Mouse (Mus musculus): ENCODE measurements at regions not wholly inside any gene's neighbourhood (a gene's known extent, or its start where the extent isn't known, plus 50 kb on each side); places are given as distances from the start of the nearest gene placed in this dataset.

DNA sequence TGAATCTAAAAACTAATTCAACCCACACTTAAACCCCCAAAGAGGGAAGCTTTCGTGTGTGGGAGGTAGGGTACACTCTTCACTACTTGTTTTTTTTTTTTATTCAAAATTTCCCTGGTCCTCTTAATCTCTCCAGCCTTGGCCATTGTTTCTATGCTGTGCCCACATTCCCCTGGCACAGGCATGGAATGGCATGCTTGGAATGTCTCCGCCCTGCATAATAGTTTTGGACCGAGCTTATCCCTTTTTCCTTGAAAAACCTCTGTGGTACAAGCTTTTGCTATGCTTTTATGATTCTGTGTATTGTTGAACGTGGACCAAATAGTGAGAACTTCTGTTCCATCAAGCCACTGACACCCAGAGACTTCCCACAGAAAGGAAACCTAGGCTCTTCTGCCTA lies 126.8 kb upstream of the Bmp4 start:
- no peak for TF ChIP-seq POLR2A (IDR thresholded peaks at IDR 0.05; ENCODE audit: borderline replicate concordance, extremely low read depth, insufficient read depth, insufficient read length)
- H3K9ac ChIP-seq (ENCODE audit: low read depth, low read length, severe bottlenecking): no peak overlapping the region
- ATAC-seq (ENCODE audit: low FRiP score, low read depth): no peak
- no peaks in the 10 kb centered on the region for H3K36me3 ChIP-seq (ENCODE audit: control insufficient read depth, insufficient read depth, low read length)
- H3K4me2 ChIP-seq (replicated peaks; ENCODE audit: low read depth, low read length, severe bottlenecking): no peak overlapping the region
- no peak overlapping the region for H3K27ac ChIP-seq (replicated peaks; ENCODE audit: low read depth, low read length)
- no peak overlapping the region for H3K4me3 ChIP-seq (replicated peaks; ENCODE audit: low read length)
- WGBS: 67% methylated on average over 4 of the region's 4 CpGs
- no peaks in the 10 kb centered on the region for H3K27me3 ChIP-seq (ENCODE audit: control insufficient read depth, insufficient read depth, low read length)
- no peak for DNase-seq (ENCODE audit: low spot score)
- H3K9me3 ChIP-seq (ENCODE audit: control insufficient read depth, low read length): no peaks in the 10 kb centered on the region
- H3K4me1 ChIP-seq (ENCODE audit: control insufficient read depth, insufficient read depth, low read length): 0 out of 2 replicates have a peak, but pooled peaks cover 2% of the 10 kb centered on the region

DNA sequence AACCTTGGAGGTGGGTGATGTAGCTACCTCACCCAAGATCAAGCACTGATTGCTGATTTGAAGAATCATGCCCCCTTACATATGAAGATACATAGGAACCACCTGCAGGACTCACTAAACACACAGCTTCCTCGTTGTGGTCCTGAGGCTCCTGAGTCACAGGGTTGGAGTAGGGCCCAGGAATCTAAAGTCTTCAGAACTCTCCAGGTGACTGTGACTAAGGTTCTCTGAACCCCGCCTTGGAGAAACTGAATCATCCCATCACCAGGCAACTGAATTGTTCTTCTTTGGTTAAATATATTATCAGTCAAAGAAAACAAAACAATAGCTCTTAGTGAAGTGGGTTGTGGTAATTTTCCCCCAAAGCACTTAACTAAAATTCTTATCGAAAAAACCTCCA lies 125.8 kb upstream of the Bmp4 start:
- 84% methylated on average over 3 of the region's 3 CpGs for whole genome bisulfite sequencing
- H3K27me3 ChIP-seq (ENCODE audit: control insufficient read depth, insufficient read depth, low read length): no peaks in the 10 kb centered on the region
- no peak for TF ChIP-seq POLR2A (IDR thresholded peaks at IDR 0.05; ENCODE audit: borderline replicate concordance, extremely low read depth, insufficient read depth, insufficient read length)
- no peaks in the 10 kb centered on the region for H3K36me3 ChIP-seq (ENCODE audit: control insufficient read depth, insufficient read depth, low read length)
- no peak for DNase-seq (ENCODE audit: low spot score)
- H3K4me1 ChIP-seq (ENCODE audit: control insufficient read depth, insufficient read depth, low read length): 0 out of 2 replicates have a peak, but pooled peaks cover 2% of the 10 kb centered on the region
- no peak for ATAC-seq (ENCODE audit: low FRiP score, low read depth)
- no peaks in the 10 kb centered on the region for H3K9me3 ChIP-seq (ENCODE audit: control insufficient read depth, low read length)
- H3K4me2 ChIP-seq (replicated peaks; ENCODE audit: low read depth, low read length, severe bottlenecking): no peak overlapping the region
- no peak overlapping the region for H3K9ac ChIP-seq (ENCODE audit: low read depth, low read length, severe bottlenecking)
- no peak overlapping the region for H3K4me3 ChIP-seq (replicated peaks; ENCODE audit: low read length)
- no peak overlapping the region for H3K27ac ChIP-seq (replicated peaks; ENCODE audit: low read depth, low read length)

DNA sequence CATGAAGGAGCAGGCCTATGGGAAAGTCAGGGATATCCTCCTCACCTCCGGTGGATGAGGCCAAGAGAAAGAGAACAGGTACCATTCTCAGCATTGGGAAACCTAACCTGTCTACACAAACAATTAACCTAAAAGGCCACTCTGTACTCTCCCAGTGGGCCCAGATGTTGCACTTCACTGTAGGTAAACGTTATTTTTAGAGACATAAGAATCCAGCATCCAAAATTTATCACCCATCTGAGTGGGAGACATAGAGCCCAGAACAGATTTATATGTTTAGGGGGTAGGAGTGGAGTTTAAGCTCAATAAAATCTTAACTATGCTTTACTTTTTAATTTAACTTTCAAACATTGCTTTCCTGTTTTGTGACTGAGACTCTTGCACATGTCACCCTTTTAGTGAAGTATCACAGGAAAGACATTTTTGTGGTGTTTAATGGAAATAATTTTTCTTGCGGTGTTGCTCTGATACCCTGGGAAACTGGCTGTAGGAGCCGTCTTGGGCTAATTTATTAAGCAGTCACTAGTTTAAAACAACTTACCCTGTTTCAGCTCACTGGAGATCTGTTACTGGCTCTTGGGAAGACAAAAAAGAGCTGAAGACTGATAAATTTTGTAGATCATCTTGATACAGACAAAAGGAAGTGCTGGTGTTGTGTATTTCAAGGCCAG lies 123.9 kb upstream of the Bmp4 start:
- Histone ChIP-seq H3K4me1 (ENCODE audit: control insufficient read depth, insufficient read depth, low read length) (0 out of 2 replicates have a peak, but pooled peaks cover 2% of the 10 kb centered on the region), H3K4me3 (replicated peaks; ENCODE audit: low read length) (no peak overlapping the region), H3K9ac (ENCODE audit: low read depth, low read length, severe bottlenecking) (no peak overlapping the region), H3K9me3 (ENCODE audit: control insufficient read depth, low read length) (no peaks in the 10 kb centered on the region), H3K27ac (replicated peaks; ENCODE audit: low read depth, low read length) (no peak overlapping the region), H3K36me3 (ENCODE audit: control insufficient read depth, insufficient read depth, low read length) (no peaks in the 10 kb centered on the region), H3K27me3 (ENCODE audit: control insufficient read depth, insufficient read depth, low read length) (no peaks in the 10 kb centered on the region), H3K4me2 (replicated peaks; ENCODE audit: low read depth, low read length, severe bottlenecking) (no peak overlapping the region)
- 69% methylated on average over 4 of the region's 4 CpGs for WGBS
- ATAC-seq (ENCODE audit: low FRiP score, low read depth) (no peak), DNase-seq (ENCODE audit: low spot score) (no peak)
- no peak for TF ChIP-seq POLR2A (IDR thresholded peaks at IDR 0.05; ENCODE audit: borderline replicate concordance, extremely low read depth, insufficient read depth, insufficient read length)

DNA sequence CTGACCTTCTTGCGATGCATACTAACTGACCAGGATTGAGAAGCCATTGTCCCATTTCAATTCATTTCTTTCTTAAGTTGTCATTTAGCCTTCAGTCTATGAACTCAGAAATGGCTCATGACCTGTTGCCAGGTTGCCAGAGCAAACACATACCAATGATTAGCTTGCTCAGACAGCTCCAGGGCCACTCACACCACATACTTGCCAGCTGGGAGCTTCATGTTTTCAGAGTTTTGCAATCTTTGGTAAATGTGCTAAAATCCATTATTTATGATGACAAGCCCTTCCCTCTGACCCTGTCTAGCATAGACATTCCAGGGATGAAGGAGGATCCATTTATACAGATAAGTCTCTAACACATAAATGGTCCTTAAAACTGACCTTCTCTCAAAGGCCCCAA lies 121.6 kb upstream of the Bmp4 start:
- no peaks in the 10 kb centered on the region for H3K27me3 ChIP-seq (ENCODE audit: control insufficient read depth, insufficient read depth, low read length)
- H3K36me3 ChIP-seq (ENCODE audit: control insufficient read depth, insufficient read depth, low read length): no peaks in the 10 kb centered on the region
- ATAC-seq (ENCODE audit: low FRiP score, low read depth) (no peak), DNase-seq (ENCODE audit: low spot score) (no peak)
- H3K4me2 ChIP-seq (replicated peaks; ENCODE audit: low read depth, low read length, severe bottlenecking): no peak overlapping the region
- H3K27ac ChIP-seq (replicated peaks; ENCODE audit: low read depth, low read length): no peak overlapping the region
- no peaks in the 10 kb centered on the region for H3K9me3 ChIP-seq (ENCODE audit: control insufficient read depth, low read length)
- H3K9ac ChIP-seq (ENCODE audit: low read depth, low read length, severe bottlenecking): no peak overlapping the region
- no peak overlapping the region for H3K4me3 ChIP-seq (replicated peaks; ENCODE audit: low read length)
- H3K4me1 ChIP-seq (ENCODE audit: control insufficient read depth, insufficient read depth, low read length): no peaks in the 10 kb centered on the region
- TF ChIP-seq POLR2A (IDR thresholded peaks at IDR 0.05; ENCODE audit: borderline replicate concordance, extremely low read depth, insufficient read depth, insufficient read length): no peak
- WGBS: 94% methylated on average over 1 of the region's 1 CpGs

DNA sequence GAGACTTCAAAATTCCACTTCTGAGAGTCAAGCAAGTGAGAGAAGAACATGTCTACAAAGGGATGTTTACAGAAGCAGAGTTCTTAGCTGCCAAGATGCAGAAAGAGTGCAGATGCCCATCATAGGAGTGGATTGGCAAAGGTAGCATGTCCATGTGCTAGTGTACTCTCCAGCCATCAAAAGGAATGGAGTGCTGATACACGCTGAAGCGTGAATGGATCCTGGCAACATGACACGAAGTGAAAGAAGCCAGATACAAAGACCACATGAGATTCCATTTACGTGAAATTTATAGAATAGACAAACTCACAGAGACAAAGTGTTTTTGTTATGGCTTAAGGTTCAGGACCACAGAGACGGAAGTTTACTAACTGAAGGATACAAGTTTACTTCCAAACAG lies 118.4 kb upstream of the Bmp4 start:
- Histone ChIP-seq H3K4me2 (replicated peaks; ENCODE audit: low read depth, low read length, severe bottlenecking) (no peak overlapping the region), H3K27ac (replicated peaks; ENCODE audit: low read depth, low read length) (no peak overlapping the region)
- 84% methylated on average over 5 of the region's 5 CpGs for WGBS

More for the DNA sequence above, 118.4 kb upstream of the Bmp4 start:
- Histone ChIP-seq H3K4me1 (ENCODE audit: control insufficient read depth, insufficient read depth, low read length) (no peaks in the 10 kb centered on the region), H3K27me3 (ENCODE audit: control insufficient read depth, insufficient read depth, low read length) (no peaks in the 10 kb centered on the region), H3K36me3 (ENCODE audit: control insufficient read depth, insufficient read depth, low read length) (no peaks in the 10 kb centered on the region), H3K4me3 (replicated peaks; ENCODE audit: low read length) (no peak overlapping the region), H3K9ac (ENCODE audit: low read depth, low read length, severe bottlenecking) (no peak overlapping the region), H3K9me3 (ENCODE audit: control insufficient read depth, low read length) (no peaks in the 10 kb centered on the region)
- TF ChIP-seq POLR2A (IDR thresholded peaks at IDR 0.05; ENCODE audit: borderline replicate concordance, extremely low read depth, insufficient read depth, insufficient read length): no peak
- DNase-seq (ENCODE audit: low spot score): no peak
- no peak for ATAC-seq (ENCODE audit: low FRiP score, low read depth)
